Mouse (Mus musculus) G1E (cell line): ENCODE data around the gene Cdipt.

Experiments used
- CTCF ChIP-seq: IDR thresholded peaks from 2 replicates; pipeline ENCODE4 v1.5.1; 2012; ENCODE audit warnings: low read depth, low read length, inconsistent platforms, mixed read lengths
- GATA1 ChIP-seq: IDR thresholded peaks from 2 replicates; pipeline ENCODE4 v1.6.1; 2012; ENCODE audit warnings: borderline replicate concordance, low read length, inconsistent platforms, mixed read lengths

GRCm38 (mm10) chr7:127004122-127004875, 28.6 kb downstream of the Cdipt start:
- TF ChIP-seq CTCF (no peak), GATA1 (no peak)
